Mouse (Mus musculus): ENCODE data around the gene Rapgef4. TPM values are rescaled to one million over a fixed set of nuclear protein-coding genes. Genes with fewer than 3 reads are reported as not detected.

The Rapgef4 gene
- total and polyA plus RNA-seq, 2 experiments from 2014 or later, result 48.5 to 78.6 TPM

GRCm38 (mm10) chr2:72278247-72278873 lies 297.3 kb downstream of the Rapgef4 start:
- no peak overlapping the region for H3K4me2 ChIP-seq (ENCODE audit: low read depth, low read length, poor library complexity, severe bottlenecking)
- H3K9me3 ChIP-seq (ENCODE audit: low read length), result no peaks in the 10 kb centered on the region
- 77% methylated on average over 4 of the region's 4 CpGs for WGBS
- TF ChIP-seq CTCF (IDR thresholded peaks at IDR 0.05), result no peak
- ATAC-seq (ENCODE audit: low FRiP score) (no peak), DNase-seq (ENCODE audit: low spot score) (no peak)
- no peak overlapping the region for H3K9ac ChIP-seq (replicated peaks; ENCODE audit: low read length, poor library complexity, severe bottlenecking)
- H3K4me1 ChIP-seq (ENCODE audit: insufficient read depth, low read length), result no peaks in the 10 kb centered on the region
- no peak overlapping the region for H3K4me3 ChIP-seq (ENCODE audit: low read depth, low read length)
- H3K36me3 ChIP-seq (ENCODE audit: insufficient read depth, low read length), result no peaks in the 10 kb centered on the region
- H3K27ac ChIP-seq (ENCODE audit: low read depth, low read length), result no peak overlapping the region
- no peaks in the 10 kb centered on the region for H3K27me3 ChIP-seq (ENCODE audit: insufficient read depth, low read length)

GRCm38 (mm10) chr2:72280524-72280923 lies 299.5 kb downstream of the Rapgef4 start:
- Histone ChIP-seq H3K4me3 (ENCODE audit: low read depth, low read length) (no peak overlapping the region), H3K27me3 (ENCODE audit: insufficient read depth, low read length) (no peaks in the 10 kb centered on the region), H3K36me3 (ENCODE audit: insufficient read depth, low read length) (no peaks in the 10 kb centered on the region), H3K9ac (replicated peaks; ENCODE audit: low read length, poor library complexity, severe bottlenecking) (no peak overlapping the region), H3K27ac (ENCODE audit: low read depth, low read length) (no peak overlapping the region), H3K4me1 (ENCODE audit: insufficient read depth, low read length) (no peaks in the 10 kb centered on the region), H3K4me2 (ENCODE audit: low read depth, low read length, poor library complexity, severe bottlenecking) (no peak overlapping the region), H3K9me3 (ENCODE audit: low read length) (no peaks in the 10 kb centered on the region)
- no peak for ATAC-seq (ENCODE audit: low FRiP score)
- no peak for DNase-seq (ENCODE audit: low spot score)
- WGBS, result 93% methylated on average over 5 of the region's 5 CpGs
- no peak for TF ChIP-seq CTCF (IDR thresholded peaks at IDR 0.05)

- TF ChIP-seq CTCF (IDR thresholded peaks at IDR 0.05), result no peak
- Histone ChIP-seq H3K4me3 (ENCODE audit: low read depth, low read length) (no peak overlapping the region), H3K4me1 (ENCODE audit: insufficient read depth, low read length) (no peaks in the 10 kb centered on the region), H3K9me3 (ENCODE audit: low read length) (no peaks in the 10 kb centered on the region), H3K4me2 (ENCODE audit: low read depth, low read length, poor library complexity, severe bottlenecking) (no peak overlapping the region), H3K9ac (replicated peaks; ENCODE audit: low read length, poor library complexity, severe bottlenecking) (no peak overlapping the region), H3K27me3 (ENCODE audit: insufficient read depth, low read length) (no peaks in the 10 kb centered on the region), H3K36me3 (ENCODE audit: insufficient read depth, low read length) (no peaks in the 10 kb centered on the region), H3K27ac (ENCODE audit: low read depth, low read length) (no peak overlapping the region)
- no peak for ATAC-seq (ENCODE audit: low FRiP score)
- no peak for DNase-seq (ENCODE audit: low spot score)
- 95% methylated on average over 14 of the region's 14 CpGs for WGBS
Observed at GRCm38 (mm10) chr2:72281971-72282370, 300.9 kb downstream of the Rapgef4 start.

DNA sequence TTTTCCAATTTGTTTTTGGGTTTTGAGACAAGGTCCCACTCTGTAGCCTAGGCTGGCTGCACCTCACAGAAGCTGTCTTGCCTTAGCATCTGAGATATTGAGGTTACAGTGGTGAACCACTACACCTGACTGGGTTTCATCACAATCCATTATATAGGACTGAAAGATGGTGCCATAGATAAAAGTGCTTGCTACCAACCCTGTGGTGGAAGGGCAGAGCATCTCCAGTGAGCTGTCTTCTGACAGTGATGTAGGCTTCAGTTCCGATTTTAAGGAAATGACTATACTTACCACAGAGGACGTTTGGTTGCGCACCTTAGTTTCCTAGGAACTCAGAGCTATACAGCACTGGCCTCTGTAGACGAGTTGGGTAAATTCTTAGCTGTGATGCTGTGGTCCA lies 301.7 kb downstream of the Rapgef4 start:
- Histone ChIP-seq H3K27me3 (ENCODE audit: insufficient read depth, low read length) (0 out of 2 replicates have a peak, but pooled peaks cover 4% of the 10 kb centered on the region), H3K4me3 (ENCODE audit: low read depth, low read length) (no peak overlapping the region), H3K9ac (replicated peaks; ENCODE audit: low read length, poor library complexity, severe bottlenecking) (no peak overlapping the region), H3K27ac (ENCODE audit: low read depth, low read length) (no peak overlapping the region), H3K36me3 (ENCODE audit: insufficient read depth, low read length) (no peaks in the 10 kb centered on the region), H3K4me1 (ENCODE audit: insufficient read depth, low read length) (no peaks in the 10 kb centered on the region), H3K4me2 (ENCODE audit: low read depth, low read length, poor library complexity, severe bottlenecking) (no peak overlapping the region), H3K9me3 (ENCODE audit: low read length) (no peaks in the 10 kb centered on the region)
- DNase-seq (ENCODE audit: low spot score) (no peak), ATAC-seq (ENCODE audit: low FRiP score) (no peak)
- whole genome bisulfite sequencing, result 85% methylated on average over 4 of the region's 4 CpGs
- TF ChIP-seq CTCF (IDR thresholded peaks at IDR 0.05), result no peak

DNA sequence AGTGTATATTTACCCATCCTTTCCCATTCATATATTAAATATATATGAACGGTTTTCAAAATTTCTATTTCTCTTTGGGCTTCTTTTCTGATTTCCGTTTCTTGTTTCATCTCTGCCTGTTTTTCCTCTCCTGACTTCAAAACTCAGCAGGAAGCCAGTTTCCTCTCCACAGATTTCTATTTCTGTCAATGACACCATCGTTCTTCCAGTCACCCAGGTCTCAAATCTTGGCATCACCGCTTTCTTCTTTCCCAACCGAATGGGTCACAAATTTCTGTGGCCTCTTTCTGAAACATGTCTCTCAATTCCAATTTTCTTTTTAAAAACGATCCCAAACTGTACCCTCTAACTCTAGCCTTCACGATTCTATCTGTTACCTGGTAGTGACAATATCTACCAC lies 303.6 kb downstream of the Rapgef4 start:
- Histone ChIP-seq H3K27me3 (ENCODE audit: insufficient read depth, low read length) (0 out of 2 replicates have a peak, but pooled peaks cover 4% of the 10 kb centered on the region), H3K4me1 (ENCODE audit: insufficient read depth, low read length) (no peaks in the 10 kb centered on the region), H3K36me3 (ENCODE audit: insufficient read depth, low read length) (no peaks in the 10 kb centered on the region), H3K4me2 (ENCODE audit: low read depth, low read length, poor library complexity, severe bottlenecking) (no peak overlapping the region), H3K9ac (replicated peaks; ENCODE audit: low read length, poor library complexity, severe bottlenecking) (no peak overlapping the region), H3K27ac (ENCODE audit: low read depth, low read length) (no peak overlapping the region), H3K4me3 (ENCODE audit: low read depth, low read length) (no peak overlapping the region), H3K9me3 (ENCODE audit: low read length) (no peaks in the 10 kb centered on the region)
- WGBS, result 79% methylated on average over 7 of the region's 7 CpGs
- no peak for TF ChIP-seq CTCF (IDR thresholded peaks at IDR 0.05)
- DNase-seq (ENCODE audit: low spot score), result no peak
- ATAC-seq (ENCODE audit: low FRiP score), result no peak

- peak within 1 kb of the TSS; percentile 98 for H3K4me2 ChIP-seq (ENCODE audit: low read depth, low read length, poor library complexity, severe bottlenecking)
- no peak within 1 kb of the TSS for H3K27ac ChIP-seq (ENCODE audit: low read depth, low read length)
- peak within 1 kb of the TSS; percentile 68 for H3K9ac ChIP-seq (replicated peaks; ENCODE audit: low read length, poor library complexity, severe bottlenecking)
- DNase-seq (ENCODE audit: low spot score), result peak; percentile 67
- 2% methylated on average over 46 of the region's 50 CpGs for WGBS
- H3K4me3 ChIP-seq (ENCODE audit: low read depth, low read length), result peak within 1 kb of the TSS; percentile 75
- no peaks in the 10 kb centered on the region for H3K9me3 ChIP-seq (ENCODE audit: low read length)
- H3K27me3 ChIP-seq (ENCODE audit: insufficient read depth, low read length), result 0 out of 2 replicates have a peak, but pooled peaks cover 4% of the 10 kb centered on the region
- peak; percentile 68 for ATAC-seq (ENCODE audit: low FRiP score)
- TF ChIP-seq CTCF (IDR thresholded peaks at IDR 0.05), result peak; percentile 62
- H3K36me3 ChIP-seq (ENCODE audit: insufficient read depth, low read length), result no peaks in the 10 kb centered on the region
- H3K4me1 ChIP-seq (ENCODE audit: insufficient read depth, low read length), result no peaks in the 10 kb centered on the region
Observed at GRCm38 (mm10) chr2:72285256-72285887, 304.3 kb downstream of the Rapgef4 start, which contains the start of gene Map3k20. Gene Map3k20 (plus strand): TSS chr2:72285637.
